Mouse (Mus musculus) bone marrow macrophage, adult 2 months (primary cell): Measurements from ENCODE around the gene Gm3488. TPM values are rescaled to one million over a fixed set of nuclear protein-coding genes. Genes with fewer than 3 reads are reported as not detected.
"Not testable (repeated sequence)": the region's sequence is repeated elsewhere in the genome, so short reads cannot be mapped to it uniquely, and the experiment has no call there.

ENCODE experiments used
- H3K27ac ChIP-seq: 2 replicates; pipeline ENCODE4 v1.5.1; 2012; ENCODE audit warnings: low read depth, low read length; ENCODE audit not compliant: insufficient read depth
- H3K4me1 ChIP-seq: 2 replicates; pipeline ENCODE4 v1.6.1; 2012; ENCODE audit warnings: low read length; ENCODE audit not compliant: control insufficient read depth, insufficient read depth
- H3K4me3 ChIP-seq: 2 replicates; pipeline ENCODE4 v1.5.1; 2012; ENCODE audit warnings: mild to moderate bottlenecking, low read length, moderate library complexity; ENCODE audit not compliant: insufficient read depth
- polyA plus RNA-seq: library from polyadenylated mRNA; stranded (reverse); fragments of >200 nt; gene quantifications from 2 replicates; pipeline ENCODE4 v1.2.4, GENCODE M21; 2012; ENCODE audit not compliant: missing spikeins, insufficient read depth, insufficient read length

Gene Gm3488
- polyA plus RNA-seq = not detected in 2 replicates

GRCm38 (mm10) chr14:5501374-5501773 is at the start of gene Gm3488:
Gm3488 (plus strand) TSS chr14:5501674.
- H3K4me1 ChIP-seq, H3K4me3 ChIP-seq, H3K27ac ChIP-seq: not testable (repeated sequence)

- H3K4me1 ChIP-seq, H3K27ac ChIP-seq, H3K4me3 ChIP-seq: not testable (repeated sequence)
Measured at GRCm38 (mm10) chr14:5455367-5455766, 46.1 kb upstream of the Gm3488 start, which contains the start of gene Gm3194. Gm3194 (minus strand) TSS chr14:5455467.

GRCm38 (mm10) chr14:5460469-5460868 is 41.0 kb upstream of the Gm3488 start:
- not testable (repeated sequence) for H3K27ac ChIP-seq, H3K4me3 ChIP-seq, H3K4me1 ChIP-seq

DNA sequence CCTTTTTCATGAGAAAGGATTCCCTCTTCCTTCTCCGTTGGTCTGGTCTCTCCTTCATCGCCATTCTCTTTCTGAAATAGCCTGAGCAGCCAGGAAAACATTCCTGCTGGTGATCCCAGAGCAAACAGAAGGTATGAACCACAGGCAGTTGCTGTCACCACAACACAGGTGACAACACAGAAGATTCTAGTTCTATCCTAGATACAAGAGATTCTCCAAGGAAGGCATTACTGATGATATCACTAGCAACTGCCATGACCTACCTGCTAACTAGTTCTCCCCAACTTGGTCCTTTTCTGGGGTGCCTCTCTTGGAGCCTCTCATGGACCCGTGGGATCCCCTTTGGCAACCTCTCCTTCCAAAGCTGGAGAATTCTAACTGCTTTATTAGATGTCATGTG is 23.7 kb upstream of the Gm3488 start, which contains the start of gene Gm8246:
TSS of gene Gm8246 (minus strand) at position 101 of the 400 bp plus-strand sequence.
- not testable (repeated sequence) for H3K4me3 ChIP-seq, H3K27ac ChIP-seq, H3K4me1 ChIP-seq

- H3K27ac ChIP-seq, H3K4me1 ChIP-seq, H3K4me3 ChIP-seq: not testable (repeated sequence)
Measured at GRCm38 (mm10) chr14:5483907-5484306, 17.6 kb upstream of the Gm3488 start, which contains the start of gene Gm3187. Gm3187 (plus strand) TSS chr14:5484207.

- H3K27ac ChIP-seq, H3K4me1 ChIP-seq, H3K4me3 ChIP-seq: not testable (repeated sequence)
Measured at GRCm38 (mm10) chr14:5538196-5538595, 36.7 kb downstream of the Gm3488 start, which contains the start of gene Gm3532. Gm3532 (plus strand) TSS chr14:5538496.

Other genes with a start within 250 kb of the Gm3488 start
- not detected in 2 replicates for gene Gm3526, start 241.1 kb upstream of the Gm3488 start, polyA plus RNA-seq
- gene Gm3542, start 166.7 kb upstream of the Gm3488 start, polyA plus RNA-seq = not detected in 2 replicates
- not detected in 2 replicates for gene Gm3500, start 112.6 kb upstream of the Gm3488 start, polyA plus RNA-seq
- not detected in 2 replicates for gene Gm3194, start 46.2 kb upstream of the Gm3488 start, polyA plus RNA-seq
- not detected in 2 replicates for gene Gm8246, start 23.8 kb upstream of the Gm3488 start, polyA plus RNA-seq
- not detected in 2 replicates for gene Gm3187, start 17.5 kb upstream of the Gm3488 start, polyA plus RNA-seq
- not detected in 2 replicates for gene Gm3532, start 36.8 kb downstream of the Gm3488 start, polyA plus RNA-seq
- gene Gm8265, start 131.4 kb downstream of the Gm3488 start, polyA plus RNA-seq = not detected in 2 replicates
- not detected in 2 replicates for gene Gm9603, start 185.8 kb downstream of the Gm3488 start, polyA plus RNA-seq
- not detected in 2 replicates for gene Gm3373, start 239.9 kb downstream of the Gm3488 start, polyA plus RNA-seq